Mouse (Mus musculus) layer of hippocampus, postnatal 14 days (tissue): ENCODE measurements around the gene Glyctk. TPM values are rescaled to one million over a fixed set of nuclear protein-coding genes. Genes with fewer than 3 reads are reported as not detected.

Experiments used
- microRNA-seq, 2 experiments: library from miRNA; unstranded; fragments of <30 nt; microRNA quantifications; one replicate each; pipeline ENCODE4 v1.2.0; 2021
- total RNA-seq, 2 experiments: library from RNA; stranded (reverse); gene quantifications; 2 replicates each; pipeline ENCODE4 v1.2.3; 2021

The Glyctk gene
- total RNA-seq, 2 experiments from 2014 or later = 3.2 to 6.0 TPM

Small RNA genes within 50 kb of the gene (microRNA-seq; reads per million reads assigned to microRNA genes)
- gene Mir135a-1 (14.3 to 24.1 reads per million in 2 experiments), gene Mirlet7g (34,148 to 61,909 reads per million in 2 experiments)

Other genes with a start within 250 kb of the Glyctk start
- 1 to 10 TPM; 1.2 to 2.4 TPM for gene Col6a5, start 197.5 kb downstream of the Glyctk start, total RNA-seq
- under 1 TPM; 0.69 to 0.98 TPM for gene Col6a4, start 61.4 kb downstream of the Glyctk start, total RNA-seq
- gene Wdr82, start 12.8 kb upstream of the Glyctk start, total RNA-seq = 100 to 1,000 TPM; 138 to 146 TPM
- 10 to 100 TPM; 15.4 to 15.8 TPM for gene Ppm1m, start 41.6 kb upstream of the Glyctk start, total RNA-seq
- 10 to 100 TPM; 49.2 to 49.7 TPM for gene Twf2, start 45.0 kb upstream of the Glyctk start, total RNA-seq
- gene Tlr9, start 64.5 kb upstream of the Glyctk start, total RNA-seq = 1 to 10 TPM; 1.2 to 1.6 TPM
- gene Alas1, start 90.5 kb upstream of the Glyctk start, total RNA-seq = 100 to 1,000 TPM; 153 to 174 TPM
- gene Poc1a, start 122.9 kb upstream of the Glyctk start, total RNA-seq = 10 to 100 TPM in 1 of 2 experiments, 1 to 10 TPM in 1; 8.5 to 12.0 TPM
- gene Dusp7, start 210.5 kb upstream of the Glyctk start, total RNA-seq = 10 to 100 TPM; 65.2 to 70.3 TPM